Mouse (Mus musculus) kidney, adult 18-20 months (tissue): ENCODE measurements around the gene Mfng.

Experiments
- DNase-seq: peaks from one replicate; pipeline ENCODE4 v3.0.0; 2021

The Mfng gene

DNA sequence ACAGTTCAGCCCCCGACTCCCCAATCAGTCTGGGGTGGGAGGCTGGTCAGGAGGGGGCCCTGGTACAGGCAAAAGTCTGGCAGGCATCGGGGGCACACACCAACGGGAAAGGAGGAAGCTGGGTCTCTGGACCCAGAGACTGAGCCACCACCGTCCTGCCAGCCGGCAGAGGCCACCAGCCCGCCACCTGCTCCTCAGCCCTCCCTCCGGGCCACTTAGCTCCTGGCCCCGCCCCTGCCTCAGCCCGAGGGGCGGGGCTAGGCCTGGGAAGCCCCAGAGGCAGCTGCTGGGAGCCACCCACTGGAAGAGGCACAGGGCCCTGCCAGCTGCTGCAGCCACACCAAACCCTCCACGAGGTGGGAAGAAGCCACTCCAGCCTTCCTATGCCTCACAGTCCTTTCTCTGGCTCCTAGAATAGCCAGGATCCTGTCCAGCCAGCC is at the start of gene Mfng:
Gene Mfng, minus strand, starts transcription at position 186 of the 440 bp plus-strand sequence.
- peak; percentile 73 for DNase-seq

DNA sequence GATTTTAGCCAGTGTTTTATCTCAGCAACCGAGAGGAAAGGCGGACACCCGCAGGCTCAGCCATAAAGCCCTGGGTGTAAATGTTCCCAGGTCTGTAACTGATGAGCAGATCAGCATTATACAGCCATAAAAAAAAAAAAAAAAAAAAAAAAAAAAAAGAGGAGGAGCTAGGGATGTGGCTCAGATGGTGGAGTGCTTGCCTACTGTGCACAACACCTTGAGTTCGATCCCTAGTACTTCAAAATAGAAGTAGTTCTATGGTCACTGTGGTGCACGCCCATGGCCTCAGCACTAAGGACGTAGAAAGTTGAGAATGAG is 42.8 kb upstream of the Mfng start:
- no peak for DNase-seq

DNA sequence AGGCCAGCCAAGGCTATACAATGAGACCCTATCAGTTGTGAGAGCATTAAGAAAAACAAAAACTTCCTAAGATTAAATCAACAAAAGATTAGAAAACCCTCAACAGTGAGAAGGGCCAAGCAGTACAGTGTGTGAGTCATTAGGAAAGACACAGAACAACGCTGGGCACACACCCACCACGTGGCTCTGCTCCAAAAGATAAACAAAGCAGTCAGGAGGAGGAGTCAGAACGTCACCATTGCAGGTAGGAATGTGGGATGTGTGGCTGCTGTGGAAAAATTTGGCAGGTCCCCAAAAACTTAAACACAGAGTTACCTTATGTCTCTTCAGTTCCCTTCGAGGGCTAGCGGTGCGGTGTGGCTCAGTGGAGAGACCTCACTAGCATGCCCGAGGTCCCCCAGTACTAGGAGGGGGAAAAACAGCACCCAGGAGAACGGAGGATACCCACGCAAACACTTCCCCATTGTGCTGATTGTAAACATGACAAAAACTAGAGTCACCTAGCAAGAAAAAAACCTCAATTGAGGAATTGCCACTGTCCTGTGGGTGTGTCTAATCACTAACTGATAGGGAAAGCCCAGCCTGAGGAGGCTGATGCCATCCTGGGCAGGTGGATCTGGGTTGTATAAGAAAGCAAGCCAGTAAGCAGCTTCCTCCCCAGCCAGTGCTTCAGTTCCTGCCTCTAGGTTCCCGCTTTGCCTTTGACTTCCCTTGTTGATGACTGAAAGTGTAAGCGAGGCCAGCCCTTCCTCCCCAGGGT is 42.2 kb upstream of the Mfng start:
- no peak for DNase-seq

DNA sequence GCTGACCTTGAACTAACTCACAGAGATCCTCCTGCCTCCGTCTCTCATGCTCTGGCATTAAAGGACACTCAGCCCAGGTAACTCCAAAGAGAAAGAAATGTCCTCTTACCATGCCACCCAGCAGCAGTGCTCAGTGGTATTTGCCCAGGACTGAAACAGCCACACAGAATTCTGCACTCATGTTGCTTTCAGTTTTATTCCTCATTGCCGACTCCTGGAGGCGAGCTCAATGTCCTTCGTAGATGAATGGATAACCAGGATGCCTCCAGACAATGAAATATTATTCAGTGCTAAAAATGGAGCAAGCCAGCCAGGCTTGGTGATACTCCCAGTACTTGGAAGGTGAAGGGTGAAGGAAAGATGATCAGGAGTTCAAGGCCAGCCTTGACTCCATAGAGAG is 40.3 kb upstream of the Mfng start:
- DNase-seq: no peak

DNA sequence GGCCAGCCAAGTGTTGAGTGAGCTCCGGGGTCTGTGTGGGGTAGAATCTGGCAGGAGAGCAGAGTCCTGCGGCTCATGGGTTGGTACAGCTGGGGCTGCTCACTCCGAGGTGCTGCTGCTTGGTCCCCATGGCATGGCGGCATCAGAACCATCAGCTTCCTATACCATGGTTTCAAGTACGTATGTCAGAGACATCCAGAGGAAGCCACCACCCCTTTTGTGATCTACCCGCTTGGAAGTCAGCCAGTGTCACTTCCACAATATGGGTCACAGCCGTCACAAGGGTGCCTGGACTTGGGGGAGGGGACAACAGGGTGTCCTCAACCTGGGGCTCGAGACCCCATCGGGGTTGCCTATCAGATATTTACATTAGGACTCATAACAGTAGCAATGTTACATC is 36.9 kb upstream of the Mfng start:
- DNase-seq: no peak

DNA sequence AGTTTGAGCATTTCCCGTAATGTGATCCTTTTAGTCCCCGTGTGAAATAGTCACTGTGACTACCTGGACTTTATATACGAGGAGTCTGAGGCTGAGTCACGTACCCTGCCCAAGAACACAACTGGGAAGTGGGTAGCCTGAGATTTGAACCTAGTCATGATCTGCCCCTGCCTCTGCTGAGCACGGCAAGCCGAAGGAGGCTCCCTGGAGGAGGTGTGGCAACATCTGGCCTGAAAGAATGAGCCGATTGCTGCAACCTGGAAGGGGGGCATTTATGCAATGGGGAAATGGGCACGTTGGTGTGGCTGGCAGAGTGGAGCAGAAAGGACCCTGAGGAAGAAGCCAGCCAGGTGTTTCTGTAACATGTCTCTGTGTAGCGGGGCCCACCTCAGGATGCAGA is 36.5 kb upstream of the Mfng start:
- DNase-seq: no peak

DNA sequence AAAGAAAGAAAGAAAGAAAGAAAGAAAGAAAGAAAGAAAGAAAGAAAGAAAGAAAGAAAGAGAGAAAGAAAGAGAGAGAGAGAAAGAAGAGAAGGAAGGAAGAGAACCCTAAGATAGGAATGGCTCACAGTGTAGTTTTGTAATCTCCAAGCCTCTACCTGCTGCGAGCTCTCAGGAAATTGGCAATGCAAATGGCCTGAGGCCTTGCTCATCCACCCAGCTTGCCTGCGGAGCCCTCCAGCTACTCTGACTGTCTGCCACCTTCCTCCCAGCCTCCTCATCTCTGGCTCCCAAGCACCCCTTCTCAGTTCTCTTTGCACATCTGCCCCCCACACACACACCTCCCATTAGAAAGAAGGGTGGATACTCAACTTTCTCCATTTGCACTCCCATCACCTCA is 35.7 kb upstream of the Mfng start:
- no peak for DNase-seq

DNA sequence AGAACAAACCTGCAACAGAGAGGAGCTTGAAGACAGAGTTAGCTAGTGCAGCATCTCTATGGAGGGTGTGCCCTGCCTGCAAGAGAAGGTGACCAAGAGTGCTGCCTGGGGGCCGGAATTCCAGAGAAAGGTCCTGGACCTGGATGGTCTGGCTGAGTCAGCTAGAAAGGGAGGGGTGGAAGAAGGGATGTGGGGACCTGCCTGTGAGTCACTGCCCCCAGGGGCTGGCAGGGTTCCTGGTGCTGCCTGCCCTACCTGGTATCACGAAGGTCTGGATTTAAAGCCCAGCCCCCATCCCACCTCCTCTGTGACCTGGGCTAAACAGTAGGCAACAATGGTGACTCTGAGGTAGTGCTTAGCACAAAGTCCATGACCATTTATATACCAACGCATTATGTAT is 33.9 kb upstream of the Mfng start:
- no peak for DNase-seq

DNA sequence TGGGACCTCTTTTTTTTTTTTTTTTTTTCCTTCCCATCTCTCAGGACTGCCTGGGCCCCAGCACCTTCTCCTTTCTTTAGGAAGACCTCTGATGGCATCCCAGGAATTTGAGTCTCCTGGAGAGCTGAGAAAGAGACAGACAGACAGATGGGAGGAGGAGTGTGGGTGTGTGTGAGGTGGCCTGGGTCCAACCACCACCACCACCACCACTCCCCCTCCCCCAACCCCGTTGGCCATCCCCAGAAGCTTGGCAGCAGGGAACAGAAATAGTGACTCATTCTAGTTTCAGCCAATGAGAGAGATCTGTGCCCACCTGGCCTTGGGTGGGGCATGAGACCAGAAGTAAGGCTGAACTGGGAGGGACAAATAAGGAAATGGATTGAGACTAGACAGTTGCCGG is 33.3 kb upstream of the Mfng start:
- no peak for DNase-seq

DNA sequence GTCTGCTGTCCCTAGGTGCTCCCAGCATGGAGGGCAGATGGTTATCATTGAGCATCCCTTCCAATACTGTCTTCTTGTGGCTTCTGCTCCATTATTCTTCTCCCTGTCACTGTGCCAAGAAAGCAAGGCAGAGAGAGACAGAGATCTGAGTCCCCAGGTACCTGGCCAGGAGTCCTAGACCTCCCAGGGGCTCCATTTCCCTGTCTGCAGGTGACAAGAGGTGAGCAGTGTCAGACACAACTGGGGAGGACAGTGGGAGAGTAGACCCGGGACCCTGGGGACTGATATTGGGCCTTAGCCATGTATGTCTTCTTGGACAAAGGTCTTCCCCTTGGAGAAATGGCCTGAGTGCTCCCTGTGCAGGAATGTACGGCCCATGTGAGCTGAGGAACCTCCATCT is 32.1 kb upstream of the Mfng start:
- DNase-seq: no peak

DNA sequence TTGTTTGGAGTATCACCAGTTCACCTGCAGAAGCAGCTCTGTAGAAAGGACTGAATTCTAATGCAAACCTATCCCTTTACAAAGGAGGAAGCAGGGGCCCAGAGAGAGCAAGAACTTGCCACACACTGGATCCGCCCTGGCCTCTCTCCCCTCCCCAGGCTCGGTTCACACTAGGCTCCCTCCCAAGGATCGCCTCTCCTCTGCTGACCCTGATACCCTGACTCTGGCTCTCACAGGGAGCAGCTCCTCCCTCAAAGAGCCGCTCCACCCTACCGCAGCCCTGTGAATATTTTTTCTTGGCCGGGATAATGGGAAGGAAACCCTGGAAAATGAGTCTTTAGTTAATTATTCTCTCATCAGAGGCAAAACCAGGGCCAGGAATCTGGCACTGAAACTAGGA is 31.1 kb upstream of the Mfng start:
- DNase-seq: peak; percentile 67

DNA sequence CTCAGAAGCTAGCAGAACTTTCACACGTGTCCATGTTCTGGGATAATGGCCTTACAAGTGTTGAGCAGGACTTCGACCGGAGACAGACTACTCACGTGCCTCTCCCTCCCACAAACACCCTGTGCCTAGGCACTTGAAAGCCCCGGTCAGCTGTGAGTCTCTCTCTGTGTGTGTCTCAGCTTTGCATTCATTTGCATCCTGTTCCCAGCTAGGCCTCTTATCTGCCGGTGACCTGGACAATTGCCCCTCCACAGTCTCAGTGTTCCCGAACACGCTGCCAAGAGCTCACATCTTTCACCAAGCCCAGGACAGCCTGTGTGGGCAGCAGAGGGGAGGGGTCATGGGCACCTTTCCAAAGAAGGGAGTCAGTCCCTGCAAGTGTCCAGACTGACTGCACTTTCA is 30.2 kb upstream of the Mfng start:
- peak; percentile 77 for DNase-seq

DNA sequence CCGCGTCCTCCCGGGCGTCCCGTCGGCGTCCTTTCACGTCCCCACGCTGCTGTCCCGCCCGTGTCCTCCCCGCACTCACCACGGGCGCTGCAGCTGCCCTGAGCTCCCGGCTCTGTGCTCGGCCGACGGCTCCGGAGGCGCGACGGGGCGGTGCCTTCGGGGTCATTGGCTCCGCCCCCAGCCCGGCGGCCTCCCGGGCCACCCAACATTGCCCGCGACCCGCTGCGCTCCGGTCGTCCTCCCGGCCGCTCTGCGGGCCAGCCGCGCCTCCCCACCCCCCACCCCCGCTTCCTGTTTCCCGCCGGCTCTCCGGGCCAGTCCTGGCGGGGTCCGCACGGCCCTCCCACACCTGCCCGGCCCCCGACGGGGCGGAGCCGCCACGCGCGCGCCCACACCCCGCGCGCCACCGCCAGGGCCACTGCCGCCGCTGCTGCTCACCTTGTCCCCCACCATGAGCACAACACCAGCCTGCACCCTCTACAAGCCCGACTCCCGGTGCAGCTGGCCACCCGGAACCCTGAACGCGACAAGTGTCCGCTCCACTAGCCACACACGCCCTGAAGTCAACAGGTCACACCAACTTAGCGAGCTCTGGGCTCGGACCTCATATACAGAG is 29.6 kb upstream of the Mfng start, which contains the start of gene Card10:
Gene Card10, minus strand, starts transcription at position 267 of the 616 bp plus-strand sequence.
- DNase-seq: peak; percentile 84

DNA sequence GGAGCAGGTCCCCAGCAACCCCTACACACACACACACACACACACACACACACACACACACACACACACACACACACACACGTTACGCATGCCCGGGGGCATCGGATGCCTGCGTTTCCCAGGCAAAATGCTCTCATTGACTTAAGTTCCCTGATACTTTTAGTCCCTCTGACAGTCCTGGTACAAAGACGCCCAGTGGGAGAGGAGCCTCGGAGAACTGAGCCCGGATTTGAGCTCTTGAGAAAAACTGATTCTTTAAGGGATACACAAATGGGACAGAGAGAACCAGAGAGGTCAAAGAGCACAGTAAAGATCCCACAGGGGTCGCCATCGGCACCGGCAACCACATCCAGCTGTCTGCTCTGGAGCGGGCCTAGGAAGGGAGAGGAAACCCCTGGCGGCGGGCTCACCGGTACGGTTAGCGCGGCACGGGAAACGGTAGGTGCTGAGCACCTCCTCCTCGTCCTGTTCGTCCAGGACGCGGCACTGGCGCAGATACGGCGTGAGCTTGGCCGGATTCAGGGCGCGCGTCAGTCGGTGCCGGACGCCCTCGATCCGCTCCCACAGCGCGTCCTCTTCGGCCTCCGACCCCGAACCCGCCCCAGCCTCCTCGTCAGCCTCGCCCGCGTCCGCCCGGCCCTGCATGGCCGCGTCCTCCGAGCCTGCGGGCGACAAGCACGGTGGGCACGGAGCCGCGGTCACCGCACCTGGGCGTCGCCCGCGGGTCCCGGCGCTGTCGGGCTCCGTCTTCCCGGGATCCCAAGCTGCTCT is 28.9 kb upstream of the Mfng start:
- DNase-seq: peak; percentile 60

DNA sequence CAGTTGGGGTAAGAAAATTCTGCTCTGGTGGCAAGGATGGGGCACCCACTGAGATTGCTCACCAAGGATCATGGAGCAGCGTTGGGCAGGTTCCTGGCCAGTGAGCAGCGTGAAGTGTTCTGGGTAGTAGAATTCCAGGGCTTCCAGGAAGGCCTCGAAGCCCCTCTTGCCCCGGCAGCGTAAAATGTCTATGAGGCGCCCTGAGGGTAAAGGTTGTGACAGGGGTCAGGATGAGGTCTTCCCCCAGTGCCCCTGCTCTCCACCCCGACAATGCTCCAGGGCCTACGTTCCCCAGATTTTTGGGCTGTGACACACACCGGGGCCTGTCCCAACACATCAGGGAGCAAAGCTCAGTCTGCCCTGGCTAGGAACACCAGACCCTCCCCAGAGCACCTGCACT is 28.3 kb upstream of the Mfng start:
- no peak for DNase-seq

DNA sequence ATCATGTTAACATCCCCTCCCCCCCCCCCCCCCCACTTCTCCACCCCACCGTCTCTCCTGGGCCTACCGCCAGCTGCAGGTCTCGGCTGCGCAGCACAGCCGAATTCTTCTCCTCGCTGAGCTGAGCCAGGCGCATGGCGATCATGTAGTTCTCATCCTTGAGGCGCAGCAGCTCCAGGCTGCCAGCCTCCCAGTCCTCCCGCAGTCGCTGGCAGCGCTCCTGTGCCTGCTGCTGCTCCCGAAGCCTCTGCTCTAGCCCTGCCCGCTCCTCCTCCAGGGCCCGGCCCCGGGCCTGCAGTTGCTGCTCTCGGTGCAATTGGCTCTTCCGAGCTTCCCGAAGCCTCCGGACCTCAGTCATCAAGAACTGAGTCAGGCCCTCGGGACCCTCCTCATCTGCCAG is 25.8 kb upstream of the Mfng start:
- no peak for DNase-seq

DNA sequence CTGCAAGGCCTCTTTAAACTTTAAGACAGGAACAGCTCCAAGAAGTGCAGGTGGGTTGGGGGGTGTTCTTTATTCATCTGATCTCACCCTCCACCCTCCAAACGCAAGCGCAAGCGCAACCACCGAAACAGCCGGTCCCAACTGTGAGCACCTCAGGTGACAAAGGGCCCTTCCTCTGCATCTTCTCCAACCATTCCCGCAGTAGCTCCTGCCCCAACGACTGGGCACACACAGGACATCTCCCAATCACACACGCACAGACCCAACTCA is 23.7 kb upstream of the Mfng start:
- no peak for DNase-seq

DNA sequence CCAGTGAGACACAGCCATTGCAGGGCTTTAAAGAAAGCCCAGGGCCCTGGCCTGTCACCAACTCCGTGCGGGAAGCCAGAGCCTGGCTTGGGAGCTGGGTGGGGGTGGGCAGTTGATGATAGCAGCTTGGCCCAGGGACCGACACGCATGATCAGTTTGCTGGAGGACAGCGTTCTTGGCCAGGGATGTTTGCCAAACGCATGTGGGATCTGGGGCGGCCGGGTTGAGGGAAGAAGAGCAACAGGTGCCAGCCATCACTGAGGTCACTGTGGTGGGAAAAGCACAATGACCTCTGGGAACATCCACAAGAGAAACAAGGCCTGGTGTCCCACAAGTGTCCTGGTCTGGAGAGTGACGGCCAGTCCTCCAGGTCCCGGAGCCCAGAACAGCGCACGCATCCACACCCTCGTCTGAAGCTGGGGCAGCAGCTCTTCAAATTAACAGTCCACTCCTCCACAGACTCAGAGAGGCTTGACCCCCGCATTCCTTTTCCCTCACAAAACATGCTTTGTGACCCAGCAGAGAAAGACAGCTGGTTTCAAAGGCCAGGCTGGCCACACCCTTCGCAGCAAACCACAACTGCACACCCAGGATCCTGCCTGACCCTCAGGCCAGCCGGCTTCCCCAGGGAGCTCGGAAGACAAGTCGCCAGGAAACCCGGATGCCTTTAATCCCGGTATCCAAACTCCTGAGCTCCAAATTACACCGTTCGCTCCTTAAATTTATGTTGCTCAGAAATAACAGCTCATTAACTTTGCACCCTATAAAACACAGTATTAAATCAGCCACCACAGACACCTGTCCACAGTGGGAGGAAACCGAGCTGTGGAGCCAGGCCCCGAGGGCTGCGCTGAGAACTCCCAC is 23.2 kb upstream of the Mfng start:
- DNase-seq: peak; percentile 74

DNA sequence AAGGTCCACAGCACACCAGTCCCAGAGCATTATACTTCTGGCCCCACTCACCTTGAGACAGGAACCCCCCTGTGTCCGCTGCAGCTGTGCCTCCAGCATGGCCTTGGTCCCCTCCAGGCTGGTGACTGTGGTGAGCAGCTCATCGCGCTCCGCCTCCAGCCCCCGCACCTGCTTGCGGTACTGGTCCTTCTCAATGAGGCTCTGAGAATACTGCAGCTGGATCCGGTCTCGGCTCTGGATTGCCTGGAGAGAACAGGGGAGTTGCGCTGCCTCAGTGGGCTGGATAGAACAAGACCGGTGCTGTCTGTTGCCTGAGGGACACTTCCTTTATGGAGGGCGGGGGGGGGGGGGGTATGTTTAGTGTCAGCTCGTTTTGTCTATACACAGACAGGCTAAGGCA is 17.7 kb upstream of the Mfng start:
- no peak for DNase-seq

DNA sequence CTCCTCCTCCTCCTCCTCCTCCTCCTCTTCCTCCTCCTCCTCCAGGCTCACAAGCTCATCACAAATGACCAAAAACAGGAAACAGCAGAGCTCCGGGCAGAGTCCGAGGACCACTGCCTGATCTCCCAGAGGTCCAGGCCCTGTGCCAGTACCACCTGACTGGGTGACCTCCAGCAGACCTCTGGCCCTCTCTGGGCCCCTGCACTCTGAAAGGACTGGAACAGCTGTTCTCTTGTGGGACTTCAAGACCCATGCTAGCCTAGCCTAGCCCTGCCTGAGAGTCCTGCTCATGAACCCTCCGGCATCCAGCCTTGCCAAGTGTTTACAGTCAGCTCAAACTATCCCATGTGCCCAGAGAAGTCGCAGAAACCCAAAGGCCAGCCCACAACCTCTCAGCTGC is 17.2 kb upstream of the Mfng start:
- DNase-seq: peak; percentile 91

DNA sequence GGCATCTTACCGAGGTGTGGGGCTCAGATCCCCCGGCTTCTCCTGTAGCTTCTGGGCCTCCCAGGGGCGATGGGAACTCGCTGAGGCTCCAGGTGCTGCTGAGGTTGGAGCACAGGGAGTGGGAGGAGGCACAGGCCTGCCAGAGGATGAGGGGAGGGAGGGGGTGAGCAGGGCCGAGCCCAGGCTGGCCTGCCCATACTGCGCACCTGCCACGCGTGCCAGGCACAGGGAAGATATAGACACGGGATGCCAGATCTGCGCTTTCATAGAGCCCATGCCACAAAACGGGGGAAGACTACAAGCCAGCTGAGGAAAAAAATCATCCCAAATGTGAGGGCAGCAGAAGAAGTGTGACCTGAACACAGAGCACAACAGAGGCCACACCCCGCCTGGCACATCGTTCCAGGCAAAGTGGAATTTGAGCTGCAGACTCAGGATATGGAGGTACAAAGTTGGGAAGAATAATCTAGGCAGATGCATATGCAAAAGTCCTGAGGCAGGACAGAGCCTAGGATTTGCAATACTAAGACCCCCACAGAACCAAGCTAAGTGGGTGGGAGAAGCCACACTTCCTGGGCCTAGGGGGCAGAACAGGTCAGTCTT is 16.5 kb upstream of the Mfng start:
- peak; percentile 50 for DNase-seq

DNA sequence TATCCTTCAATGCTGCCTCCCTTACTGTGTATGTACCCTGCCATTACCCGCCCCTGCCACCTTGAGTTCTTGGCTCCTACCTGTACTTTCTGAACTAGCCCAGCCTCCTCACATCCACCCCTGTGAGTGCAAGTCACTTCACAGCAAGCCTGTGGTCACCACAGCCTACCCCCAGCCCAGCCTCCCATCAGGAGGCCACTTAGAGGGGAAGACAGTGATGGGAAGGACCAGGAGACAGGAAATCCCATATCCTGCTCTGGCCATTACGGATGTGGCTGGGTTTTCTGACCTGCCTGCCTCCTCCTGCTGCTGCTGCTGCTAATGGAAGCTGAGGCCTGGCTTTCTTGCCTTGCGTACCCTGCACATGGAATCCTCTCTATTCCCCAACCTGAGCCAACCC is 14.8 kb upstream of the Mfng start:
- no peak for DNase-seq

DNA sequence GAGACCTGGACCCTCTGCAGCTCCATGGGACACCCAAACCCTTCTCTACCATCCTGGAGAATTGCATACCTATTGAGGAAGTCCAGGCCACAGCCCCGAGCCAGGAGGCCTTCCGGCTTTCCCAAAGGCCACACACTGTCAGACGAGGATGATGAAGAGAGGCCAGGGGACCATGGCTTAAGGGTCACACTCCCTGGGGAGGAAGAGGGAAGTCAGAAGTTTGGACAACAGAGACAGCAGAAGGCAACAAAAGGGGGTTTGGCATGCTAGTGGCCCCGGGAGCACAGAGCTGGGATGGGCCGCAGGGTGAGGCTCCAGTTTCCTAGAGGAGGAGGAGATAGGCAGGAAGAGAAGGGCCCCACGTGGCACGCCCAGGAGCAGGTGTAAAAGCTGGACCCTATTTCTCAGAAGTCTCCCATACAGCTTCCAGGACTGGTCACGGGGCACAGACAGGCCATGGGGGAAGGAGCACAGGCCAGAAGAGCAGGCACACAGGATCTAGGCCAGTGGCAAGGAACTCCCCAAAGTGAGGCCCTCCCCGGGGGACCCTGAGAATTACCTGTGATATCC is 14.1 kb upstream of the Mfng start:
- DNase-seq: peak; percentile 58
